Mouse (Mus musculus): ENCODE results near the gene Fzd1.

GRCm38 (mm10) chr5:4776495-4776894 lies 18.7 kb upstream of the Fzd1 start:
- TF ChIP-seq POLR2A (IDR thresholded peaks at IDR 0.05; ENCODE audit: extremely low read depth, insufficient read depth, low read length) = no peak
- no peak for TF ChIP-seq CTCF (IDR thresholded peaks at IDR 0.05; ENCODE audit: low read depth, low read length)
